Mouse (Mus musculus): ENCODE measurements around the gene Mrpl42.

Mrpl42 gene

DNA sequence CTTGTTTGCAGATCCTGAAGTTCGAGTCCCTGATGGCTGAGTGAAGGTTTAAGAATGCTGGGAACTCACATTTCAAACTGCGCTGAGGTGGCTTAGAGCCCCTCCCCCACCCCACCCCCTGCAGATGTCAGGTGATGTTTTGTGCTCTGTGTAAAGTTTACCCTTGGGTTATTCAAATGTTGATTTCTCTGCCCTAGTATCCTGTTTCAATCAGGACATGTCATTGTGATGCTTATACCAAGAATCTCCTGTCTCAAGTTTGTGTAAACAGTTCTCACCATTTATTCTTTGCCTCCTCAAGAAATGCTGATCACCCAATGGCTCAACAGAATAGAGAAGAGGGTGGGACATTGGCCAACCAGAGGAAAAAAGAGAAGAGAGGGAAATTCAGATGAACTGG lies 45.6 kb downstream of the Mrpl42 start:
- DNase-seq: no peak

DNA sequence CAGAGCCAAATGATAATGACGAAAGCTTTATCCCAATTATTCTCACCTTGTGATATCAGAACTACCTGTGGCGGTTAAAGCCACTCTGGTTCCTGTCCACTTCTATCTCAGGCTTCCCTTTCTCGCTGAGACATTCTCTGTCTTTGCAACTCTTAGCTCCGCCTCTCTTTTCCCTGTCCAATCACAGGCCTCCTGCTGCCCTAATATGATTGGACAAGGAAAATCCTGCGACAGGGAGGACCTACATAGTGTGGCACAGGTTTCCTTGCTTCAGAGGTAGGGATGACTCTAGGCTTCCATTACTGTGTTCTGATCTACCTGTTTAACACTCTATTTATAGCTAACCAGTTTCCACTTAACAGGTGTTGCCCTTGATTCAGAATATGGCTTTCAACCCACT lies 48.5 kb downstream of the Mrpl42 start:
- no peak for DNase-seq

DNA sequence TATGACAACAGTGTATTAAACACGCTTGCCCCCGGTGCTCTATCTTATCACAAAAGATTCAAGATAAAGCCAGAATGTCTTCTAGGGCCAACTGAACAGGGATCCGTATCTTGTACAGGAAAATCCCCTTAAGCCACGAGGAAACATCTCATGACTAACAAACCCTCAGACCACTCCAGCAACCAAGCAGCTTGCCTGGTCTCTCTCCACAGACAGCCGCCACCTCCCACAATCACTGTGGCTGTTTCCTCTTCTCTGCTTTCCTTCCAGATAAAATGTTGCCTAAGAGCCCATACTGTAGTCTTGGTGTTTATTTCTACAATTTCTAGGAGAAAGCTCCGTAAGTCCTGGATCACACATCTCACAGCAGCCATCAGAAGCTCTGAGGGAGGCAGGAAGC lies 52.7 kb downstream of the Mrpl42 start:
- DNase-seq: no peak

DNA sequence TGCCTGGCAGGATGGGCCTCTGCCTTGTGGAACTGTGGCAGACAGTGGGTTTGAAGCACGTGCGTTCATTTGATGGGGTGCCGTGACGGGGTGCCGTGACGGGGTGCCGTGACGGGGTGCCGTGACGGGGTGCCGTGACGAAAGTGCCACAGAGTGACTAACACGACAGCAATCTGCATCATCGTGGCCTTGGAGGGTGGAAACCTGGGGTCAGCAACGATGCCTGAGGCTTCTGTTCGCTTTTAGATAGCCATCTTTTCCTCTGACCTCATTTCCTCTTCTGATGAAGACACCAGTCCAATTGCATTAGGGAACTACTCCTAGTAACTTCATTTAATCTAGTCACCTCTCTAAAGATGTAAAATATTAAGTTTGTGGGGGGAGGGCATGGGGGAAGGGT lies 53.8 kb downstream of the Mrpl42 start:
- no peak for DNase-seq

DNA sequence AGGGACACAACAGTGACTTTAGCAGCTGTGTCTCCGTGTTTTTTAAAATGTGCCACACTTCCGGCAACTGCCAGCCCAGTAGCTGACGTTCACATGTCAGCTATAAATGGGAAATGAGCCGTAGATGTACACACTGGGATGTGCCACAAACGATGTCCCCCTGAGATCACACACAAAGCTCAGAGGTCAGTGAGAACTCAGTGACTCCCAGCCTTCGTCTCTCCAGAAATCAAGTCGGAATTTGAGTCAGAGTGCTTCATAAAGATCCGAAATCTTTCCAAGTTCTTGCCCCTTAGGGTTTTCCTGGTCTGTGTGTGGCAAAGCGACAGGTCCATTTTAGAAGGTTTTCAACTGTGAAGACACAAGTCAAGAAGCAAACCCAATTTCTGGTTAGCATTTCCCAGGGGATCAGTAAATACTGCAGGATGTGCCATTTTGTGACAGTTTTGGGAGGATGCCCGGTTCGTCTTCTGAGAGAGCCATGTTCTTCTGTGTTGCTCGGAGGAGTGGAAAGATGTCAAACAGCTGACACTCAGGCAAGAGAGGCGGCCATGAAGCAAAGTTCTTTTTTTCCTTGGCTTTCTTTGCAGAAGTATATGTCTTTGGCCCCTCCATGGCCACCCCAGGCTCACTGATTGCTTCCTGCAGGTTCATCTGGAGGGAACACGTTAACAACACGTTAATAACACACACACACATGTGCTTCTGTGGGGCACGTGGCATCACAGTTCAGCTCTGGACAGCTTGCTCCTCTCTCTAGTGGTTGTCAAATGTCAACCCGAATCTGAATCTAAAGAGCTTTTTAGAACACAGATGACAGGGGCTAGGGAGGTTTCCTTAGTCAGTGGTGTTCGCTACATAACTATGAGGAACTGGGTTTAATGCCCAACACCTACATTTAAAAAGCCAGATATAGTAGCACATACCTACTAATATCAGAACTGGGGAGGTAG lies 56.4 kb downstream of the Mrpl42 start:
- DNase-seq: no peak

DNA sequence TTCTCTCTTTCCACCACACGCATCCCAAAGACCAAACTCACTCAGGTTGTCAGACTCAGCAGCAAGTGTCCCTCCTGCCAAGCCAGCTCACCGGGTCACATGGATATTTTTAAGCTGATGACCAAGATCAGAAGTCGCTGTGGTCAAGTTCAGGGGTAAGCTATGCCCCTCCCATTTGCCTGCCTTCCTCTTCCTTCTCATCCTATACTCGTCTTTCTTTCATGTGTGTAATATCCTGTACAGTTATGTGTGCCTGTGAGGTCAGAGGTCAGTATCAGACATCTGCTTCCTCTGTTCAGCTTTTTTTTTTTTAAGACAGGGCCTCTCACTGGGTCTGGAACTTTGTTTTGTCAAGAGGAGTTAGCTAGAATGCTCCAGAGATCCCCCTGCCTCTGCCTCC lies 59.4 kb downstream of the Mrpl42 start:
- no peak for DNase-seq

DNA sequence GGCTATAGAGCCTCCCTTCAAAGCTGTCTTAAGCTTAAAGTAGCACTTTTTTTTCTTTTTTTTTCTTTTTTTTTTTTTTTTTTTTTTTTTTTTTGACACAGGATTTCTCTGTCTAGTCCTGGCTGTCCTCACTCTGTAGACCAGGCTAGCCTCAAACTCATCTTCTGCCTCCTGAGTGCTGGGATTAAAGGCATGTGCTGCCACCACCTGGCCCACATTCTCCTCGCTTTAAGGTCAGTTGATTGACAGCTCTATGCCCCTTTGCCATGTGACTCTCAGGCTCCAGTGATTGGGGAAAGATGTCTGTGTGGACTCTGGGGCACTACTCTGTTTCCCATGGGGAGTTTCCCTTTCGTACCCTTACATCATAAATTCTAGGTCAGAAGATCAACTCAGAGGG lies 61.2 kb downstream of the Mrpl42 start:
- no peak for DNase-seq

DNA sequence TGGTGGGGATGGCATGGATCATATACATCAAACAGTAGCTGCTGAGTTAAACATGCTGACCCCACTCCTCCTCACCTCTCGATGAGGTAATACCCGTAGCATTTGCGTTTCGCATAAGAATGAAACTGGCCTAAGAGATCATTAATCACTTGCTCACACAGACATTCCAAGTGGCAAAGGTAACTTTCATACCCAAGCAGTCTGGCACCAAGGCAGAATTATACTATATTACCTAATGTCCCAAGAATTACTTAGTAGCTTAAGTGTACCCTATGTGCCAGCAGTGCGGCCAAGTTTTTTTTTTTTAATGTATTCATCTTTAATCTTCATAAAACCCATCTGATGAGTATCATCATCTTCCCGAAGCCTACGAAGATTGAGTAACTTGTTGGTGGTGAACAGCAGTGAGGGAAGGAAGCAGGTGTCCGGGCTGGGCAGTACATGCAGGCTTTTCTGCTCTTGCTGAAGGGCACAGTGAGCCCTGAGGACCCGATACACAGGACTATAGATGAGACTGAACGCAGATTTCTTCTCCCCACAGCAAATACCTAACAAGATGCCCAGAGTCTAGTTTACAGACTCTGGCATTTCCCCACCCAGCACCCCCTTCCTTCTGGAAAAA lies 61.9 kb downstream of the Mrpl42 start:
- DNase-seq: no peak

DNA sequence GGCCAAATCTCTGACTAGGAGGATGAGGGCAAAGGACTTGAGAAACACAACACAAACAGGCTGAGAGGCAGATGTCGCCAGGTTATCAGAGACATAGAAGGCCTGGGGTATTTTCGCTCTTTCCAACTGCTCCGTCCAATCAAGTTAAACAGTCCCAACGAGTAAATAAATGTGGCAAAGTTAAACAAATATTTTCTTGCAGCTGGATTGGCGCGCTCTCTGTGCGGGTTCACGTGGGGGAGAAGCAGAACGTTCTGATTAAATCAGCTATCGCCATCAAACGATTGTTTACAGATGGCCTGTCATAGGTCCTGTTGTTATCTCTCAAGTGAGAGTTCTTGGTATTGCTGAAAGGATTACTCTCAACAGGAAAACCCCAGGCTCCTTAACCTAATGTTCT lies 62.8 kb downstream of the Mrpl42 start:
- DNase-seq: no peak
